Mouse (Mus musculus): Measurements from ENCODE around the gene Aox2. TPM values are rescaled to one million over a fixed set of nuclear protein-coding genes. Genes with fewer than 3 reads are reported as not detected.

The Aox2 gene
- polyA plus RNA-seq, 1 experiment from 2014 or later = 0.07 TPM

GRCm38 (mm10) chr1:58278513-58278912 is 387 bp downstream of the Aox2 start:
- Histone ChIP-seq H3K27me3 (replicated peaks; ENCODE audit: control insufficient read depth, insufficient read depth, low read length) (no peaks in the 10 kb centered on the region), H3K4me1 (replicated peaks; ENCODE audit: control insufficient read depth, insufficient read depth, low read length) (no peaks in the 10 kb centered on the region; the same call in 1 of the 2 replicates), H3K9me3 (ENCODE audit: control insufficient read depth, low read length) (no peaks in the 10 kb centered on the region), H3K4me2 (ENCODE audit: low read length) (no peak overlapping the region), H3K4me3 (ENCODE audit: low read depth, low read length) (no peak overlapping the region), H3K36me3 (ENCODE audit: control insufficient read depth, insufficient read depth, low read length) (no peaks in the 10 kb centered on the region), H3K9ac (ENCODE audit: low read length) (no peak overlapping the region), H3K27ac (ENCODE audit: low read depth) (no peak overlapping the region)
- DNase-seq (ENCODE audit: low spot score) (no peak), ATAC-seq (replicated peaks; ENCODE audit: low FRiP score, low TSS enrichment, low read depth) (no peak)
- WGBS = 59% methylated on average over 7 of the region's 7 CpGs

GRCm38 (mm10) chr1:58280381-58280780 is 2.3 kb downstream of the Aox2 start:
- Histone ChIP-seq H3K4me3 (ENCODE audit: low read depth, low read length) (no peak overlapping the region), H3K4me2 (ENCODE audit: low read length) (no peak overlapping the region), H3K4me1 (replicated peaks; ENCODE audit: control insufficient read depth, insufficient read depth, low read length) (no peaks in the 10 kb centered on the region; the same call in 1 of the 2 replicates), H3K27ac (ENCODE audit: low read depth) (no peak overlapping the region), H3K36me3 (ENCODE audit: control insufficient read depth, insufficient read depth, low read length) (no peaks in the 10 kb centered on the region), H3K9me3 (ENCODE audit: control insufficient read depth, low read length) (no peaks in the 10 kb centered on the region), H3K9ac (ENCODE audit: low read length) (no peak overlapping the region), H3K27me3 (replicated peaks; ENCODE audit: control insufficient read depth, insufficient read depth, low read length) (no peaks in the 10 kb centered on the region)
- WGBS = 71% methylated on average over 4 of the region's 4 CpGs
- DNase-seq (ENCODE audit: low spot score) = no peak
- ATAC-seq (replicated peaks; ENCODE audit: low FRiP score, low TSS enrichment, low read depth) = no peak

- Histone ChIP-seq H3K36me3 (ENCODE audit: control insufficient read depth, insufficient read depth, low read length) (no peaks in the 10 kb centered on the region), H3K4me1 (replicated peaks; ENCODE audit: control insufficient read depth, insufficient read depth, low read length) (no peaks in the 10 kb centered on the region; the same call in 1 of the 2 replicates), H3K4me2 (ENCODE audit: low read length) (no peak overlapping the region), H3K27me3 (replicated peaks; ENCODE audit: control insufficient read depth, insufficient read depth, low read length) (no peaks in the 10 kb centered on the region), H3K4me3 (ENCODE audit: low read depth, low read length) (no peak overlapping the region), H3K9ac (ENCODE audit: low read length) (no peak overlapping the region), H3K9me3 (ENCODE audit: control insufficient read depth, low read length) (no peaks in the 10 kb centered on the region), H3K27ac (ENCODE audit: low read depth) (no peak overlapping the region)
- DNase-seq (ENCODE audit: low spot score) (no peak), ATAC-seq (replicated peaks; ENCODE audit: low FRiP score, low TSS enrichment, low read depth) (no peak)
- 63% methylated on average over 13 of the region's 13 CpGs for WGBS
Measured at GRCm38 (mm10) chr1:58280939-58281624, 3.0 kb downstream of the Aox2 start.

- 72% methylated on average over 4 of the region's 4 CpGs for WGBS
- H3K4me2 ChIP-seq (ENCODE audit: low read length) = no peak overlapping the region
- no peak for DNase-seq (ENCODE audit: low spot score)
- no peaks in the 10 kb centered on the region for H3K4me1 ChIP-seq (replicated peaks; ENCODE audit: control insufficient read depth, insufficient read depth, low read length)
- no peak overlapping the region for H3K4me3 ChIP-seq (ENCODE audit: low read depth, low read length)
- no peak overlapping the region for H3K9ac ChIP-seq (ENCODE audit: low read length)
- H3K9me3 ChIP-seq (ENCODE audit: control insufficient read depth, low read length) = no peaks in the 10 kb centered on the region
- H3K27me3 ChIP-seq (replicated peaks; ENCODE audit: control insufficient read depth, insufficient read depth, low read length) = no peaks in the 10 kb centered on the region
- ATAC-seq (replicated peaks; ENCODE audit: low FRiP score, low TSS enrichment, low read depth) = no peak
- H3K36me3 ChIP-seq (ENCODE audit: control insufficient read depth, insufficient read depth, low read length) = no peaks in the 10 kb centered on the region
- H3K27ac ChIP-seq (ENCODE audit: low read depth) = no peak overlapping the region
Measured at GRCm38 (mm10) chr1:58281625-58281988, 3.5 kb downstream of the Aox2 start.

GRCm38 (mm10) chr1:58284505-58284904 is 6.4 kb downstream of the Aox2 start:
- Histone ChIP-seq H3K4me3 (ENCODE audit: low read depth, low read length) (no peak overlapping the region), H3K4me2 (ENCODE audit: low read length) (no peak overlapping the region), H3K9me3 (ENCODE audit: control insufficient read depth, low read length) (no peaks in the 10 kb centered on the region), H3K4me1 (replicated peaks; ENCODE audit: control insufficient read depth, insufficient read depth, low read length) (no peaks in the 10 kb centered on the region), H3K27ac (ENCODE audit: low read depth) (no peak overlapping the region), H3K9ac (ENCODE audit: low read length) (no peak overlapping the region), H3K27me3 (replicated peaks; ENCODE audit: control insufficient read depth, insufficient read depth, low read length) (no peaks in the 10 kb centered on the region), H3K36me3 (ENCODE audit: control insufficient read depth, insufficient read depth, low read length) (no peaks in the 10 kb centered on the region)
- ATAC-seq (replicated peaks; ENCODE audit: low FRiP score, low TSS enrichment, low read depth) (no peak), DNase-seq (ENCODE audit: low spot score) (no peak)
- WGBS = 55% methylated on average over 7 of the region's 7 CpGs

- Histone ChIP-seq H3K9ac (ENCODE audit: low read length) (no peak overlapping the region), H3K9me3 (ENCODE audit: control insufficient read depth, low read length) (no peaks in the 10 kb centered on the region), H3K36me3 (ENCODE audit: control insufficient read depth, insufficient read depth, low read length) (no peaks in the 10 kb centered on the region), H3K4me1 (replicated peaks; ENCODE audit: control insufficient read depth, insufficient read depth, low read length) (peaks cover 16% of the 10 kb centered on the region), H3K4me2 (ENCODE audit: low read length) (no peak overlapping the region), H3K4me3 (ENCODE audit: low read depth, low read length) (no peak overlapping the region), H3K27me3 (replicated peaks; ENCODE audit: control insufficient read depth, insufficient read depth, low read length) (no peaks in the 10 kb centered on the region), H3K27ac (ENCODE audit: low read depth) (no peak overlapping the region)
- DNase-seq (ENCODE audit: low spot score) (no peak), ATAC-seq (replicated peaks; ENCODE audit: low FRiP score, low TSS enrichment, low read depth) (no peak)
- WGBS = 84% methylated on average over 3 of the region's 3 CpGs
Measured at GRCm38 (mm10) chr1:58288091-58288490, 10.0 kb downstream of the Aox2 start.

- H3K4me1 ChIP-seq (replicated peaks; ENCODE audit: control insufficient read depth, insufficient read depth, low read length) = peaks cover 16% of the 10 kb centered on the region
- no peaks in the 10 kb centered on the region for H3K9me3 ChIP-seq (ENCODE audit: control insufficient read depth, low read length)
- no peaks in the 10 kb centered on the region for H3K36me3 ChIP-seq (ENCODE audit: control insufficient read depth, insufficient read depth, low read length)
- WGBS = 48% methylated on average over 16 of the region's 16 CpGs
- no peak overlapping the region for H3K9ac ChIP-seq (ENCODE audit: low read length)
- no peak overlapping the region for H3K4me3 ChIP-seq (ENCODE audit: low read depth, low read length)
- H3K4me2 ChIP-seq (ENCODE audit: low read length) = no peak overlapping the region
- no peak overlapping the region for H3K27ac ChIP-seq (ENCODE audit: low read depth)
- no peaks in the 10 kb centered on the region for H3K27me3 ChIP-seq (replicated peaks; ENCODE audit: control insufficient read depth, insufficient read depth, low read length)
- DNase-seq (ENCODE audit: low spot score) (no peak), ATAC-seq (replicated peaks; ENCODE audit: low FRiP score, low TSS enrichment, low read depth) (no peak)
Measured at GRCm38 (mm10) chr1:58289863-58290469, 11.8 kb downstream of the Aox2 start.

GRCm38 (mm10) chr1:58291394-58292300 is 13.5 kb downstream of the Aox2 start:
- H3K27ac ChIP-seq (ENCODE audit: low read depth) = peak overlapping the region; percentile 51
- DNase-seq (ENCODE audit: low spot score) = peak; percentile 66
- H3K4me2 ChIP-seq (ENCODE audit: low read length) = 0 out of 2 replicates have a peak overlapping the region, but pooled peaks have one; percentile 4

More at GRCm38 (mm10) chr1:58291394-58292300, 13.5 kb downstream of the Aox2 start:
- Histone ChIP-seq H3K4me1 (replicated peaks; ENCODE audit: control insufficient read depth, insufficient read depth, low read length) (peaks cover 16% of the 10 kb centered on the region), H3K36me3 (ENCODE audit: control insufficient read depth, insufficient read depth, low read length) (no peaks in the 10 kb centered on the region), H3K27me3 (replicated peaks; ENCODE audit: control insufficient read depth, insufficient read depth, low read length) (no peaks in the 10 kb centered on the region), H3K4me3 (ENCODE audit: low read depth, low read length) (no peak overlapping the region), H3K9ac (ENCODE audit: low read length) (no peak overlapping the region), H3K9me3 (ENCODE audit: control insufficient read depth, low read length) (no peaks in the 10 kb centered on the region)
- 34% methylated on average over 13 of the region's 13 CpGs for WGBS
- peak; percentile 38 for ATAC-seq (replicated peaks; ENCODE audit: low FRiP score, low TSS enrichment, low read depth)
